Mouse (Mus musculus) heart, adult 2 months (tissue): ENCODE measurements around the gene Jazf1. TPM values are rescaled to one million over a fixed set of nuclear protein-coding genes. Genes with fewer than 3 reads are reported as not detected.

Experiments
- DNase-seq, 2 experiments: peaks; one replicate each; pipeline ENCODE4 v3.0.0; 2021
- H3K27ac ChIP-seq: fragments of 200-600 bp; 2 replicates; pipeline ENCODE4 v1.8.1; 2022
- H3K27me3 ChIP-seq: fragments of 200-500 bp; 2 replicates; pipeline ENCODE4 v1.6.1; 2012; ENCODE audit warnings: mild to moderate bottlenecking, low read length, inconsistent platforms, mixed read lengths; ENCODE audit not compliant: control insufficient read depth, insufficient read depth
- H3K36me3 ChIP-seq: fragments of 200-500 bp; 2 replicates; pipeline ENCODE4 v1.6.1; 2012; ENCODE audit warnings: low read length, inconsistent platforms; ENCODE audit not compliant: control insufficient read depth, insufficient read depth
- H3K4me1 ChIP-seq: fragments of 200-500 bp; 2 replicates; pipeline ENCODE4 v1.6.1; 2011; ENCODE audit warnings: low read length; ENCODE audit not compliant: control insufficient read depth, insufficient read depth
- H3K4me3 ChIP-seq: fragments of 200-600 bp; 2 replicates; pipeline ENCODE4 v1.8.1; 2022
- H3K79me2 ChIP-seq: fragments of 200-500 bp; replicated peaks from 2 replicates; pipeline ENCODE4 v1.6.1; 2012; ENCODE audit warnings: mild to moderate bottlenecking, inconsistent platforms, low read length, moderate library complexity, mixed read lengths; ENCODE audit not compliant: control insufficient read depth, insufficient read depth
- H3K9ac ChIP-seq: fragments of 200-500 bp; 2 replicates; pipeline ENCODE4 v1.6.1; 2012; ENCODE audit warnings: low read depth, mild to moderate bottlenecking, control low read depth, inconsistent platforms, low read length, mixed read lengths
- CTCF ChIP-seq: fragments of 200-600 bp; IDR thresholded peaks from 2 replicates; pipeline ENCODE4 v1.8.1; 2022; ENCODE audit warnings: antibody characterized with exemption, mild to moderate bottlenecking, moderate library complexity
- EP300 ChIP-seq: fragments of 200-500 bp; IDR thresholded peaks from 2 replicates; pipeline ENCODE4 v1.6.1; 2011; ENCODE audit warnings: low read depth, low read length, control low read depth; ENCODE audit not compliant: insufficient read depth
- POLR2A ChIP-seq: fragments of 200-500 bp; IDR thresholded peaks from 2 replicates; pipeline ENCODE4 v1.6.1; 2011; ENCODE audit warnings: mild to moderate bottlenecking, low read depth, low read length, control low read depth; ENCODE audit not compliant: insufficient read depth
- WGBS: fragments of 180-500 bp; shearing (Covaris S2); methylation state at CpG from one replicate; pipeline ENCODE4 v1.1.7; 2018; 5-methylcytosine and 5-hydroxymethylcytosine counted together
- intact Hi-C: fragments of 180-260 bp; cut with DNase I; formaldehyde crosslinking; loops from one replicate; pipeline ENCODE4 v1.15.1; 2025
- polyA plus RNA-seq: library from polyadenylated mRNA; depleted of rRNA; stranded (reverse); fragments of >200 nt; gene quantifications from 2 replicates; pipeline ENCODE4 v1.2.3, GENCODE M21; 2012
- total RNA-seq, 2 experiments: library from RNA; stranded (reverse); gene quantifications; 2 replicates each; pipeline ENCODE4 v1.2.3; 2021

Gene Jazf1
- total and polyA plus RNA-seq, 3 experiments = 1.2 to 2.6 (median 1.4) TPM

- 54% methylated on average over 1 of the region's 1 CpGs for WGBS
- peaks cover 9% of the 10 kb centered on the region for H3K4me1 ChIP-seq
- H3K27ac ChIP-seq = peak overlapping the region; percentile 36
- no peaks in the 10 kb centered on the region for H3K36me3 ChIP-seq
- TF ChIP-seq POLR2A = no peak
- no peak for TF ChIP-seq EP300
- no peak for TF ChIP-seq CTCF
- no peak overlapping the region for H3K4me3 ChIP-seq
- no peak overlapping the region for H3K9ac ChIP-seq
- DNase-seq = peak; percentile 34 to 38
- no peaks in the 10 kb centered on the region for H3K79me2 ChIP-seq
- intact Hi-C loops = loop anchor here (5.0 kb wide), 1 partner anchor 41 kb away; no protein-coding TSS in a partner anchor
- no peaks in the 10 kb centered on the region for H3K27me3 ChIP-seq
Observed at GRCm38 (mm10) chr6:52796691-52797090, 271.7 kb downstream of the Jazf1 start.

- DNase-seq = peak; percentile 33 to 49
- H3K4me3 ChIP-seq = no peak overlapping the region
- H3K4me1 ChIP-seq = peaks cover 9% of the 10 kb centered on the region
- WGBS = 62% methylated on average over 9 of the region's 9 CpGs
- no peaks in the 10 kb centered on the region for H3K36me3 ChIP-seq
- peak overlapping the region; percentile 36 for H3K27ac ChIP-seq
- H3K79me2 ChIP-seq = no peaks in the 10 kb centered on the region
- TF ChIP-seq CTCF (no peak), EP300 (no peak), POLR2A (no peak)
- H3K27me3 ChIP-seq = no peaks in the 10 kb centered on the region
- H3K9ac ChIP-seq = no peak overlapping the region
- intact Hi-C loops = loop anchor here (5.0 kb wide), 1 partner anchor 41 kb away; no protein-coding TSS in a partner anchor
Observed at GRCm38 (mm10) chr6:52796035-52796598, 272.3 kb downstream of the Jazf1 start.

- TF ChIP-seq EP300 (no peak), CTCF (no peak), POLR2A (no peak)
- WGBS = 59% methylated on average over 16 of the region's 16 CpGs
- no peaks in the 10 kb centered on the region for H3K27me3 ChIP-seq
- no peaks in the 10 kb centered on the region for H3K36me3 ChIP-seq
- H3K4me1 ChIP-seq = peaks cover 9% of the 10 kb centered on the region
- no peaks in the 10 kb centered on the region for H3K79me2 ChIP-seq
- intact Hi-C loops = loop anchor here (5.0 kb wide), 1 partner anchor 42 kb away; no protein-coding TSS in a partner anchor
- H3K4me3 ChIP-seq = no peak overlapping the region
- no peak for DNase-seq
- H3K9ac ChIP-seq = no peak overlapping the region
- H3K27ac ChIP-seq = no peak overlapping the region
Observed at GRCm38 (mm10) chr6:52795029-52795841, 273.2 kb downstream of the Jazf1 start.

GRCm38 (mm10) chr6:52792455-52792854 is 276.0 kb downstream of the Jazf1 start:
- intact Hi-C loops = no loop called here
- 58% methylated on average over 3 of the region's 3 CpGs for WGBS
- peaks cover 9% of the 10 kb centered on the region for H3K4me1 ChIP-seq
- H3K79me2 ChIP-seq = no peaks in the 10 kb centered on the region
- H3K27ac ChIP-seq = no peak overlapping the region
- H3K4me3 ChIP-seq = no peak overlapping the region
- TF ChIP-seq CTCF (no peak), POLR2A (no peak), EP300 (no peak)
- no peak for DNase-seq
- no peaks in the 10 kb centered on the region for H3K27me3 ChIP-seq
- H3K36me3 ChIP-seq = no peaks in the 10 kb centered on the region
- no peak overlapping the region for H3K9ac ChIP-seq

- intact Hi-C loops = no loop called here
- Histone ChIP-seq H3K27ac (no peak overlapping the region), H3K4me1 (peaks cover 3% of the 10 kb centered on the region; the same call in 1 of the 2 replicates), H3K9ac (no peak overlapping the region), H3K4me3 (no peak overlapping the region), H3K27me3 (no peaks in the 10 kb centered on the region), H3K36me3 (no peaks in the 10 kb centered on the region), H3K79me2 (no peaks in the 10 kb centered on the region)
- TF ChIP-seq CTCF (no peak), POLR2A (no peak), EP300 (no peak)
- DNase-seq = no peak
- 89% methylated on average over 4 of the region's 4 CpGs for WGBS
Observed at GRCm38 (mm10) chr6:52790781-52791180, 277.6 kb downstream of the Jazf1 start.

- Histone ChIP-seq H3K36me3 (no peaks in the 10 kb centered on the region), H3K4me3 (no peak overlapping the region), H3K9ac (no peak overlapping the region), H3K4me1 (peaks cover 3% of the 10 kb centered on the region; the same call in 1 of the 2 replicates), H3K27me3 (no peaks in the 10 kb centered on the region), H3K79me2 (no peaks in the 10 kb centered on the region), H3K27ac (no peak overlapping the region)
- 72% methylated on average over 10 of the region's 10 CpGs for WGBS
- DNase-seq = no peak
- TF ChIP-seq EP300 (no peak), CTCF (no peak), POLR2A (no peak)
- intact Hi-C loops = no loop called here
Observed at GRCm38 (mm10) chr6:52790316-52790715, 278.1 kb downstream of the Jazf1 start.
